Mouse (Mus musculus) ES-Bruce4 (cell line): ENCODE measurements around the gene Pcdh19. TPM values are rescaled to one million over a fixed set of nuclear protein-coding genes. Genes with fewer than 3 reads are reported as not detected.

Source experiments
- H3K27ac ChIP-seq: 2 replicates; pipeline ENCODE4 v1.5.1; 2012; ENCODE audit warnings: low read length, inconsistent platforms; ENCODE audit not compliant: insufficient read depth
- H3K27me3 ChIP-seq: 2 replicates; pipeline ENCODE4 v1.6.1; 2012; ENCODE audit warnings: mild to moderate bottlenecking, low read length, inconsistent platforms; ENCODE audit not compliant: control insufficient read depth, poor library complexity, insufficient read depth, severe bottlenecking
- H3K36me3 ChIP-seq: 2 replicates; pipeline ENCODE4 v1.6.1; 2012; ENCODE audit warnings: inconsistent platforms, mild to moderate bottlenecking, low read length, moderate library complexity; ENCODE audit not compliant: control insufficient read depth, poor library complexity, insufficient read depth, severe bottlenecking
- H3K4me1 ChIP-seq: one replicate; pipeline ENCODE4 v1.8.1; 2011; ENCODE audit warnings: low read length; ENCODE audit not compliant: control insufficient read depth, insufficient read depth
- H3K4me3 ChIP-seq: 2 replicates; pipeline ENCODE4 v1.5.1; 2011; ENCODE audit warnings: low read depth, mild to moderate bottlenecking, low read length
- H3K9ac ChIP-seq: 2 replicates; pipeline ENCODE4 v1.6.1; 2012; ENCODE audit warnings: low read depth, mild to moderate bottlenecking, inconsistent platforms; ENCODE audit not compliant: poor library complexity, severe bottlenecking
- H3K9me3 ChIP-seq: replicated peaks from 2 replicates; pipeline ENCODE4 v1.6.1; 2012; ENCODE audit warnings: mild to moderate bottlenecking, low read length, inconsistent platforms; ENCODE audit not compliant: control insufficient read depth, poor library complexity, insufficient read depth, severe bottlenecking
- CTCF ChIP-seq: IDR thresholded peaks from one replicate; pipeline ENCODE4 v1.8.1; 2011; ENCODE audit warnings: low read depth, low read length
- EP300 ChIP-seq: IDR thresholded peaks from 2 replicates; pipeline ENCODE4 v1.6.1; 2011; ENCODE audit warnings: low read depth, low read length; ENCODE audit not compliant: insufficient read depth
- POLR2A ChIP-seq: IDR thresholded peaks from one replicate; pipeline ENCODE4 v1.8.1; 2011; ENCODE audit warnings: low read length; ENCODE audit not compliant: insufficient read depth
- polyA plus RNA-seq: library from polyadenylated mRNA; stranded (reverse); fragments of >200 nt; gene quantifications from 2 replicates; pipeline ENCODE4 v1.2.4, GENCODE M21; 2011; ENCODE audit warnings: low read depth; ENCODE audit not compliant: missing spikeins, insufficient read depth, insufficient read length

Gene Pcdh19
- polyA plus RNA-seq, 1 experiment, result 1.8 TPM

DNA sequence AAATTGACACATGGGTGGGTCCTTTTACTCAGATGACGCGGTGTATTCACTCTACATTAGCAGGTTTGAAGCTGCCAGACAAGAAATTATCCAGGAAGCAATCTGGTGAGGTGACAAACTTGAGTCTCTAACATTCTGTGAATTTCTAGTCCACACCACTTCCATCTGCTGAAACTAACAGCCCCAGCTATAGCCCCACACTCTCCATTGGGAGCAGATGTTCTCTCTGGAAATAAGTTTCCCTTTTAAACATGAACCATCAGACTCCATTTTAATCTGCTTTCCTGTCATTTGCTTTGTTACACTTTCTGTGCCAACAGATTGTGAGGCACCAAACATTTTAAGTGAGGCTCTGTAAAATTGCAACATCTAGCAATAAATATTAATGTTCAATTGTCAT lies 123.4 kb downstream of the Pcdh19 start:
- no peaks in the 10 kb centered on the region for H3K4me1 ChIP-seq
- H3K9me3 ChIP-seq, result no peaks in the 10 kb centered on the region
- no peak overlapping the region for H3K27ac ChIP-seq
- no peaks in the 10 kb centered on the region for H3K36me3 ChIP-seq
- TF ChIP-seq EP300, result no peak
- no peak for TF ChIP-seq POLR2A
- TF ChIP-seq CTCF, result no peak
- no peaks in the 10 kb centered on the region for H3K27me3 ChIP-seq
- no peak overlapping the region for H3K9ac ChIP-seq
- no peak overlapping the region for H3K4me3 ChIP-seq

Other genes with a start within 250 kb of the Pcdh19 start
- gene Tnmd, start 162.0 kb upstream of the Pcdh19 start, polyA plus RNA-seq, result not detected in 2 replicates
- gene Tspan6, start 209.4 kb upstream of the Pcdh19 start, polyA plus RNA-seq, result 13.4 TPM in 2 replicates
- gene Srpx2, start 219.4 kb upstream of the Pcdh19 start, polyA plus RNA-seq, result 0.52 and 0.87 TPM in 2 replicates